Mouse (Mus musculus): Measurements from ENCODE around the gene Ndufa6.

- TF ChIP-seq CTCF (IDR thresholded peaks at IDR 0.05; ENCODE audit: borderline replicate concordance, control insufficient read depth, extremely low read depth, insufficient read depth, low read length, poor library complexity) = no peak
- no peak for TF ChIP-seq POLR2A (IDR thresholded peaks at IDR 0.05; ENCODE audit: control insufficient read depth, extremely low read depth, insufficient read depth, low read length, poor library complexity)
Measured at GRCm38 (mm10) chr15:82379871-82380713, 26.0 kb upstream of the Ndufa6 start, which contains the start of gene Cyp2d22.
